Mouse (Mus musculus): ENCODE measurements around the gene Arhgef26.
A peak's percentile ranks its signal among the peaks of the same experiment; 100 is the strongest.

- TF ChIP-seq CTCF (IDR thresholded peaks at IDR 0.05) = no peak
- TF ChIP-seq EP300 (IDR thresholded peaks at IDR 0.05) = 0 out of 2 replicates have a peak, but pooled peaks have one; percentile 32
These were observed 57.2 kb downstream of the Arhgef26 start for GRCm38 (mm10) chr3:62395368-62395767.
